Mouse (Mus musculus): ENCODE results near the gene Cntfr.

- no peak for TF ChIP-seq CTCF (IDR thresholded peaks at IDR 0.05; ENCODE audit: low read depth)
- no peak for TF ChIP-seq EP300 (optimal IDR thresholded peaks at IDR 0.05)
Observed at GRCm38 (mm10) chr4:41678863-41679262, 18.0 kb downstream of the Cntfr start.
